Mouse (Mus musculus) myocyte (in vitro differentiated cells): Measurements from ENCODE around the gene Abcb6. TPM values are rescaled to one million over a fixed set of nuclear protein-coding genes. Genes with fewer than 3 reads are reported as not detected.
A peak's percentile ranks its signal among the peaks of the same experiment; 100 is the strongest.

ENCODE experiments used
- H3K27me3 ChIP-seq: one replicate; pipeline ENCODE4 v1.6.1; 2011; ENCODE audit not compliant: control insufficient read depth, insufficient read depth, insufficient read length
- H3K36me3 ChIP-seq: one replicate; pipeline ENCODE4 v1.6.1; 2011; ENCODE audit not compliant: control insufficient read depth, insufficient read depth
- H3K4me2 ChIP-seq: one replicate; pipeline ENCODE4 v1.6.1; 2011; ENCODE audit warnings: low read depth, control low read depth
- H3K4me3 ChIP-seq: one replicate; pipeline ENCODE4 v1.5.1; 2011; ENCODE audit warnings: mild to moderate bottlenecking, control low read depth, moderate library complexity
- H3K79me2 ChIP-seq: one replicate; pipeline ENCODE4 v1.6.1; 2011; ENCODE audit not compliant: control insufficient read depth, insufficient read depth
- H3ac ChIP-seq: one replicate; pipeline ENCODE4 v1.6.1; 2011; ENCODE audit not compliant: control insufficient read depth, insufficient read length
- CEBPB ChIP-seq: IDR thresholded peaks from 2 replicates; pipeline ENCODE4 v1.6.1; 2011; ENCODE audit warnings: mild to moderate bottlenecking, moderate library complexity; ENCODE audit not compliant: poor library complexity, insufficient read depth, severe bottlenecking
- E2F4 ChIP-seq: IDR thresholded peaks from one replicate; pipeline ENCODE4 v1.6.1; 2011; ENCODE audit warnings: mild to moderate bottlenecking, control low read depth, moderate library complexity; ENCODE audit not compliant: insufficient read depth
- MAX ChIP-seq: IDR thresholded peaks from one replicate; pipeline ENCODE4 v1.6.1; 2011; ENCODE audit warnings: low read depth, mild to moderate bottlenecking, control low read depth
- MYOD1 ChIP-seq, 3 experiments: IDR thresholded peaks; one replicate each; pipeline ENCODE4 v1.6.1; 2011; ENCODE audit warnings: control low read depth in 2 of 3, low read depth in 2 of 3, mild to moderate bottlenecking in 2 of 3, moderate library complexity in 1 of 3; ENCODE audit not compliant: insufficient read length in 2 of 3, control insufficient read depth in 1 of 3
- MYOG ChIP-seq, 3 experiments: IDR thresholded peaks; one replicate each; pipeline ENCODE4 v1.6.1; 2011; ENCODE audit warnings: control low read depth in 2 of 3, low read depth in 2 of 3, mild to moderate bottlenecking in 2 of 3; ENCODE audit not compliant: insufficient read length in 2 of 3, control insufficient read depth in 1 of 3, insufficient read depth in 1 of 3
- POLR2A ChIP-seq: IDR thresholded peaks from one replicate; pipeline ENCODE4 v1.6.1; 2011; ENCODE audit warnings: low read depth, mild to moderate bottlenecking, control low read depth, moderate library complexity; ENCODE audit not compliant: insufficient read length
- POLR2AphosphoS2 ChIP-seq: IDR thresholded peaks from one replicate; pipeline ENCODE4 v1.6.1; 2011; ENCODE audit warnings: low read depth, control low read depth; ENCODE audit not compliant: insufficient read length
- REST ChIP-seq: IDR thresholded peaks from one replicate; pipeline ENCODE4 v1.6.1; 2011; ENCODE audit warnings: mild to moderate bottlenecking, control low read depth, moderate library complexity; ENCODE audit not compliant: insufficient read depth, insufficient read length
- SRF ChIP-seq: IDR thresholded peaks from one replicate; pipeline ENCODE4 v1.6.1; 2011; ENCODE audit warnings: low read depth; ENCODE audit not compliant: control insufficient read depth, insufficient read length
- TCF12 ChIP-seq: IDR thresholded peaks from one replicate; pipeline ENCODE4 v1.6.1; 2011; ENCODE audit warnings: mild to moderate bottlenecking, control low read depth; ENCODE audit not compliant: poor library complexity, insufficient read depth, severe bottlenecking
- TCF3 ChIP-seq: IDR thresholded peaks from one replicate; pipeline ENCODE4 v1.6.1; 2011; ENCODE audit warnings: low read depth, control low read depth; ENCODE audit not compliant: insufficient read length
- USF1 ChIP-seq: IDR thresholded peaks from one replicate; pipeline ENCODE4 v1.6.1; 2011; ENCODE audit warnings: low read depth, mild to moderate bottlenecking, control low read depth, moderate library complexity
- polyA plus RNA-seq: library from polyadenylated mRNA; unstranded; fragments of >200 nt; fragmentation: generic; extraction: Trizol; gene quantifications from one replicate; pipeline ENCODE4 v1.2.1, GENCODE M21; 2012; ENCODE audit warnings: missing spikeins

Gene Abcb6
- polyA plus RNA-seq, 1 experiment: 61.4 TPM

- Histone ChIP-seq H3ac (peak within 1 kb of the TSS; percentile 21), H3K4me3 (peak within 1 kb of the TSS; percentile 46), H3K36me3 (no peaks in the 10 kb centered on the region), H3K4me2 (peak within 1 kb of the TSS; percentile 84), H3K27me3 (no peaks in the 10 kb centered on the region), H3K79me2 (no peaks in the 10 kb centered on the region)
- peak; percentile 21 for TF ChIP-seq SRF
- no peak for TF ChIP-seq MAX
- TF ChIP-seq REST: no peak
- no peak for TF ChIP-seq TCF3
- peak; percentile 56 for TF ChIP-seq POLR2A
- TF ChIP-seq MYOD1 (IDR thresholded peaks at IDR 0.05; ENCODE audit: control insufficient read depth in 1 of 3, insufficient read length in 2 of 3, low read depth in 2 of 3): peak in 1 of 3 experiments; percentile 30
- no peak for TF ChIP-seq E2F4
- peak in 1 of 3 experiments; percentile 32 for TF ChIP-seq MYOG (IDR thresholded peaks at IDR 0.05; ENCODE audit: control insufficient read depth in 1 of 3, insufficient read depth in 1 of 3, insufficient read length in 2 of 3, low read depth in 2 of 3)
- TF ChIP-seq POLR2AphosphoS2: no peak
- TF ChIP-seq USF1: no peak
- TF ChIP-seq TCF12: no peak
- no peak for TF ChIP-seq CEBPB
These were observed 55.6 kb downstream of the Abcb6 start, which contains the start of gene Nhej1 for GRCm38 (mm10) chr1:75124346-75125321. TSS of gene Nhej1 (minus strand) at chr1:75125200.

GRCm38 (mm10) chr1:75122211-75122610 lies 58.0 kb downstream of the Abcb6 start:
- H3K27me3 ChIP-seq: no peaks in the 10 kb centered on the region

More at GRCm38 (mm10) chr1:75122211-75122610, 58.0 kb downstream of the Abcb6 start:
- no peak overlapping the region for H3K4me3 ChIP-seq
- TF ChIP-seq MYOD1 (IDR thresholded peaks at IDR 0.05; ENCODE audit: control insufficient read depth in 1 of 3, insufficient read length in 2 of 3, low read depth in 2 of 3) (no peak), MAX (no peak), TCF3 (no peak), SRF (no peak), USF1 (no peak), POLR2AphosphoS2 (no peak), REST (no peak), MYOG (IDR thresholded peaks at IDR 0.05; ENCODE audit: control insufficient read depth in 1 of 3, insufficient read depth in 1 of 3, insufficient read length in 2 of 3, low read depth in 2 of 3) (no peak), TCF12 (no peak), CEBPB (no peak)
- no peaks in the 10 kb centered on the region for H3K36me3 ChIP-seq
- no peak overlapping the region for H3K4me2 ChIP-seq
- H3ac ChIP-seq: no peak overlapping the region
- H3K79me2 ChIP-seq: no peaks in the 10 kb centered on the region

Other genes with a start within 250 kb of the Abcb6 start
- gene Cfap65, start 244.8 kb downstream of the Abcb6 start, polyA plus RNA-seq: not detected
- gene Ihh, start 228.7 kb downstream of the Abcb6 start, polyA plus RNA-seq: 0.07 TPM
- 4.5 TPM for gene Nhej1, start 55.2 kb downstream of the Abcb6 start, polyA plus RNA-seq
- gene Slc23a3, start 46.5 kb downstream of the Abcb6 start, polyA plus RNA-seq: 0.08 TPM
- 53.7 TPM for gene Cnppd1, start 37.7 kb downstream of the Abcb6 start, polyA plus RNA-seq
- gene Retreg2, start 37.6 kb downstream of the Abcb6 start, polyA plus RNA-seq: 33.9 TPM
- 43.4 TPM for gene Zfand2b, start 11.7 kb downstream of the Abcb6 start, polyA plus RNA-seq
- gene Ankzf1, start 11.8 kb upstream of the Abcb6 start, polyA plus RNA-seq: 11.4 TPM
- gene Atg9a, start 11.8 kb upstream of the Abcb6 start, polyA plus RNA-seq: 44.6 TPM
- gene Glb1l, start 30.4 kb upstream of the Abcb6 start, polyA plus RNA-seq: 2.0 TPM
- gene Stk16, start 30.4 kb upstream of the Abcb6 start, polyA plus RNA-seq: 86.4 TPM
- gene Tuba4a, start 39.5 kb upstream of the Abcb6 start, polyA plus RNA-seq: 210 TPM
- gene A630095N17Rik, start 51.7 kb upstream of the Abcb6 start, polyA plus RNA-seq: 0.11 TPM
- 54.1 TPM for gene Dnajb2, start 56.0 kb upstream of the Abcb6 start, polyA plus RNA-seq
- 3.6 TPM for gene Ptprn, start 84.1 kb upstream of the Abcb6 start, polyA plus RNA-seq
- not detected for gene Resp18, start 98.0 kb upstream of the Abcb6 start, polyA plus RNA-seq
- gene Dnpep, start 137.6 kb upstream of the Abcb6 start, polyA plus RNA-seq: 170 TPM
- 2,193 TPM for gene Des, start 179.9 kb upstream of the Abcb6 start, polyA plus RNA-seq
- gene Speg, start 194.9 kb upstream of the Abcb6 start, polyA plus RNA-seq: 42.3 TPM